Mouse (Mus musculus) right cerebral cortex, postnatal 14 days (tissue): Measurements from ENCODE around the gene Gm13420.
A peak's percentile ranks its signal among the peaks of the same experiment; 100 is the strongest.

ENCODE experiments used
- DNase-seq: peaks from one replicate; pipeline ENCODE4 v3.0.0; 2022

The Gm13420 gene

GRCm38 (mm10) chr2:29698421-29699290, 52.8 kb downstream of the Gm13420 start:
- DNase-seq, result peak; percentile 34

- no peak for DNase-seq
Measured at GRCm38 (mm10) chr2:29696207-29696800, 55.2 kb downstream of the Gm13420 start.
